Mouse (Mus musculus) olfactory bulb, adult 2 months (tissue): ENCODE results near the gene Ttc3. TPM values are rescaled to one million over a fixed set of nuclear protein-coding genes. Genes with fewer than 3 reads are reported as not detected.
"Not testable (repeated sequence)": the region's sequence is repeated elsewhere in the genome, so short reads cannot be mapped to it uniquely, and the experiment has no call there.

Experiments
- H3K27ac ChIP-seq: fragments of 200-500 bp; 2 replicates; pipeline ENCODE4 v1.5.1; 2012; ENCODE audit warnings: low read depth, low read length; ENCODE audit not compliant: insufficient read depth
- H3K4me1 ChIP-seq: fragments of 200-500 bp; 2 replicates; pipeline ENCODE4 v1.6.1; 2012; ENCODE audit warnings: low read length; ENCODE audit not compliant: control insufficient read depth, insufficient read depth
- H3K4me3 ChIP-seq: fragments of 200-500 bp; 2 replicates; pipeline ENCODE4 v1.5.1; 2012; ENCODE audit warnings: mild to moderate bottlenecking, low read depth, low read length, moderate library complexity; ENCODE audit not compliant: insufficient read depth
- CTCF ChIP-seq: fragments of 200-500 bp; IDR thresholded peaks from 2 replicates; pipeline ENCODE4 v1.5.1; 2012; ENCODE audit warnings: low read depth, mild to moderate bottlenecking, low read length, moderate library complexity; ENCODE audit not compliant: insufficient read depth
- POLR2A ChIP-seq: fragments of 200-500 bp; IDR thresholded peaks from 2 replicates; pipeline ENCODE4 v1.6.1; 2012; ENCODE audit warnings: mild to moderate bottlenecking, low read depth, low read length, moderate library complexity; ENCODE audit not compliant: insufficient read depth
- WGBS: fragments of 180-500 bp; shearing (Covaris S2); methylation state at CpG from one replicate; pipeline ENCODE4 v1.1.7; 2018; 5-methylcytosine and 5-hydroxymethylcytosine counted together
- polyA plus RNA-seq: library from polyadenylated mRNA; stranded (reverse); fragments of >200 nt; gene quantifications from 2 replicates; pipeline ENCODE4 v1.2.4, GENCODE M21; 2012; ENCODE audit warnings: low replicate concordance; ENCODE audit not compliant: missing spikeins, insufficient read depth, insufficient read length

Ttc3 gene
- polyA plus RNA-seq, 1 experiment: 233 TPM

- Histone ChIP-seq H3K27ac (no peak overlapping the region), H3K4me1 (0 out of 2 replicates have a peak, but pooled peaks cover 3% of the 10 kb centered on the region), H3K4me3 (no peak overlapping the region)
- WGBS: 45% methylated on average over 5 of the region's 5 CpGs
- TF ChIP-seq POLR2A: no peak
- TF ChIP-seq CTCF: no peak
Observed at GRCm38 (mm10) chr16:94335656-94336055, 34.8 kb upstream of the Ttc3 start.

DNA sequence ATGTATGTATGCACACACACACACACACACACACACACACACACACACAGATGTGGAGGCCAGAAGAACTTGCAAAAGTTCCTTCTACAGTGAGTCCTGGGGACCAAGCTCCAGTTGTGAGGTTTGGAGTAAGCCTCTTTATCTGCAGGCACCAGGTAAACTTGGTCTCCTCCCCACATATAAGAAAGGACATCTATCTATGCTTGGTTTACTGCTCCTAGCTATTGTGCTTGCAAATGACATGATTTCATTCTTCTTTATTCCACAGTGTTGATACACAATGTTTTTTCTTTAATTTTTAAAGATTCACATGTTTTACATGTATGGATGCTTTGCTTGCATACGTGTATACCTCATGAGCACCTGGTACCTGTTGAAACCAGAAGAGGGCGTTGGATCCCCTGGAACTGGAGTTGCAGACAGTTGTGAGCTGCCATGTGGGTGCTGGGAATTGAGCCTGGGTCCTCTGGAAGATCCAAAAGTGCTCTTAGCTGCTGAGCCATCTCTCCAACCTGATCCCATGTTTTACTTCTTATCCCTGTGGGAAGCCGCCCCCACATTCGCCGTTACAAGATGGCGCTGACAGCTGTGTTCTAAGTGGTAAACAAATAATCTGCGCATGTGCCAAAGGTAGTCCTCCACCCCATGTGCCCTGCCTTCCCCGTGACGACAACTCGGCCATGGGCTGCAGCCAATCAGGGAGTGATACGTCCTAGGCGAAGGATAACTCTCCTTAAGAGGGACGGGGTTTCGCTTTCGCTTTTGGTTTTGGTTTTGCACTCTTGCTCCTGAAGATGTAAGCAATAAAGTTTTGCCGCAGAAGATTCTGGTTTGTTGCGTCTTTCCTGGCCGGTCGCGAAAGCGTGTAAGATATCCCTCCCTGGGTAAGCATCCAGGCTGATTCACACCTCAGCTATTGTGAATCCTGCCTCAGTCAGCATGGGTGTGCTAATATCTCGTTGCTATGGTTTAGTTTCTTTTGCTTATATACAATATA is 31.0 kb upstream of the Ttc3 start:
- WGBS: 90% methylated on average over 22 of the region's 22 CpGs
- H3K4me1 ChIP-seq, H3K27ac ChIP-seq, H3K4me3 ChIP-seq: not testable (repeated sequence)

DNA sequence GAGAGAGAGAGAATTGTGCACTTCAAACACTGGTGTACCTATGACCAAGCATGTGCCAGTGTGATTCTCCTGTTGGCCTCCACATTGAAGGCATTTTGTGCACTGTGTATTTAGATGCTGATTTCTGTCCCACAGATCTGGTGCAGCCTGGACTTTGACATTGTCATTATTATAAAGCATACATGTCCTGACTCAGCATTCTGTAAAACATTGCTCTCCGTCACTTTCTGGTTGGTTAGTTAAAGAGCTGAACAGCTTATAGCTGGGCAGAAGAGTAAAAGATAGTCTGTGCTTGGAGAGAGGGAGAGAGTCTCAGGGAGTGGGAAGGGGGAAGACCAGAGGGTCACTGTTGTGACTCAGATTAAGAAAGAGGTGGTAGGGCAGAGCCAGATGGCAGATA is 24.7 kb upstream of the Ttc3 start:
- H3K4me1 ChIP-seq: peaks cover 14% of the 10 kb centered on the region
- no peak overlapping the region for H3K27ac ChIP-seq
- no peak overlapping the region for H3K4me3 ChIP-seq
- TF ChIP-seq POLR2A: no peak
- no peak for TF ChIP-seq CTCF
- WGBS: 94% methylated on average over 1 of the region's 1 CpGs

- Histone ChIP-seq H3K27ac (no peak overlapping the region), H3K4me1 (peaks cover 10% of the 10 kb centered on the region), H3K4me3 (no peak overlapping the region)
- WGBS: 79% methylated on average over 7 of the region's 7 CpGs
- TF ChIP-seq POLR2A (no peak), CTCF (no peak)
Observed at GRCm38 (mm10) chr16:94347080-94347731, 23.2 kb upstream of the Ttc3 start.

DNA sequence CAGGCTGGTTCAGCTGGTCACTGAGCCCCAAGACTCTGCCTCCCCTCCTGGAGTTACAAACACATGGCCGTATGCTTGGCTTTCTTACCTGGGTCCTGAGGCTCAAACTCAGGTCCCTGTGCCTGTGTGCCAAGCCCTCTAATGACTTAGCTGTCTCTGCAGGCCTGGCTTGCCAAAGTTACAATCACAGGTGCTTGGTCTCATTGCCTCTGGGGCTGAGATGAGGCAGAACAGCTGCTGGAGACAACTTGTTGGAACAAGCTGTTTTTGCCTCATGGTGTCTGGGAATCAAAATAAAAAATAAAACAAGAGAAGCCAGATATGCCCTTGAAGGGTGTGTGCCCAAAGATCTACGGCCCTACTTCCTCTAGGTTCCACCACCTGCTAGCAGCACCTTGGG is 21.6 kb upstream of the Ttc3 start:
- no peak overlapping the region for H3K27ac ChIP-seq
- peaks cover 14% of the 10 kb centered on the region for H3K4me1 ChIP-seq
- WGBS: 96% methylated on average over 2 of the region's 2 CpGs
- no peak overlapping the region for H3K4me3 ChIP-seq
- no peak for TF ChIP-seq POLR2A
- TF ChIP-seq CTCF: no peak

DNA sequence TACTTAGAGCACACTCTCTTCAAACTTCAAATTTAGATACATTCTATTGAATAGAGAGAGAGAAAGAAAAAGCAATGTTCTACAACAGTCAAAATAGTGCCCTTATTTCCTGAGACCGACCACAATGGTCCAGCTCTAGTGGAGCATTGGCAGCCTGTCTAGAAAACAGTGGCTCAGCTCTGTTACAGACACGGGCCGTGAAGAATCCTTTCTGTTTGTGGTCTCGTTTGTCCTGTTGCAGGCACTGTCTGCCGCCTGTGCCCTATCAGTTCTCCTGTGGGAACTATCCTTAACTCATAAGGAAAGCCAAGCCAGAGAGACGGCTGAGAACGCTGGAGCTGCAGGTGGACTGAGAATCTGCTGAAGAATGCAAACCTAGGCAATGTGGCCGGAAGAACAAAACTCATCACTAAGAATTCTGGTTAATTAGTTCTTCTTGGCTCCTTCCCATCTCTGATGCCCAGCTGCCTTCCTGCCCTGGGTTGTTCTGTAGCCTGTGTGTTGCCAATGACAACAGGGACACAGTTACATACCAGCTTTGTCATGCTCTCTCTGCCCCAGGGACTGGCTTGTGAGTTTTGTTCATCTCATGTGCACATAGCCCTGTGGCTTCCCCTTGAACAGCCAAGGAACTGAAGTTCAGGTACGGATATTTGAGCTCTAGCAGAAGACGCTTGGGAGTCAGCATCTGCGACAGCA is 20.7 kb upstream of the Ttc3 start:
- WGBS: 42% methylated on average over 11 of the region's 11 CpGs
- peaks cover 14% of the 10 kb centered on the region for H3K4me1 ChIP-seq
- H3K27ac ChIP-seq: no peak overlapping the region
- H3K4me3 ChIP-seq: no peak overlapping the region
- no peak for TF ChIP-seq CTCF
- no peak for TF ChIP-seq POLR2A

GRCm38 (mm10) chr16:94350287-94350677 is 20.1 kb upstream of the Ttc3 start:
- 57% methylated on average over 10 of the region's 10 CpGs for WGBS
- Histone ChIP-seq H3K4me3 (no peak overlapping the region), H3K27ac (no peak overlapping the region), H3K4me1 (peaks cover 14% of the 10 kb centered on the region)
- no peak for TF ChIP-seq CTCF
- no peak for TF ChIP-seq POLR2A

GRCm38 (mm10) chr16:94354450-94354849 is 16.0 kb upstream of the Ttc3 start:
- H3K27ac ChIP-seq: no peak overlapping the region
- peaks cover 14% of the 10 kb centered on the region for H3K4me1 ChIP-seq
- 53% methylated on average over 9 of the region's 9 CpGs for WGBS
- H3K4me3 ChIP-seq: no peak overlapping the region
- TF ChIP-seq CTCF: no peak
- TF ChIP-seq POLR2A: no peak

DNA sequence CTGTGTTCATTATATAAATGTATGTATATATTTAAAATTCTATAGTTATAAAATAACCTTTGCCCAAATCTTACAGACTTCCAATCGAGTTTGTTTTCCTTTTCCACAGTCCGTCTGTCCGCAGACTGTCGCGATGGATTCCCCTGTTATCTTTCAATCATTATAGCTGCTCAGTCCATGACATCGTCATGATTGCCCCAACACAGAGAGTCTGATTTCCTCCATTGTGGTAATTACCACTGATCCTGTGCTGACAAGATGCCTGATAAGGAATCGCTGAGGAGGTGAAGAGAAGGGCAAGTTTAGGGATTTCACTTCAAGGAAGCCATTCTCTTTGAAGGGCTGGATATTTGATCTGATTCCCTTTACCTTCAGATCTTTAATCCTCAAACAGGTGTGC is 14.4 kb upstream of the Ttc3 start:
- Histone ChIP-seq H3K27ac (no peak overlapping the region), H3K4me1 (peaks cover 5% of the 10 kb centered on the region; the same call in 1 of the 2 replicates), H3K4me3 (no peak overlapping the region)
- 78% methylated on average over 7 of the region's 7 CpGs for WGBS
- no peak for TF ChIP-seq POLR2A
- TF ChIP-seq CTCF: no peak
